Mouse (Mus musculus) kidney, adult 2 months (tissue): ENCODE results near the gene Shb.
"Not testable (repeated sequence)": the region's sequence is repeated elsewhere in the genome, so short reads cannot be mapped to it uniquely, and the experiment has no call there.

ENCODE experiments used
- CTCF ChIP-seq: fragments of 200-500 bp; conservative IDR thresholded peaks from 2 replicates; pipeline ENCODE4 v1.5.1; 2011; ENCODE audit warnings: low read depth, mild to moderate bottlenecking, control low read depth, low read length, moderate library complexity, mixed read lengths; ENCODE audit not compliant: insufficient read depth, insufficient read length
- POLR2A ChIP-seq: fragments of 200-500 bp; IDR thresholded peaks from one replicate; pipeline ENCODE4 v1.6.1; 2011; ENCODE audit warnings: low read depth, low read length, control low read depth

GRCm38 (mm10) chr4:45398315-45398714, 134.0 kb downstream of the Shb start:
- not testable (repeated sequence) for TF ChIP-seq CTCF, POLR2A
